Mouse (Mus musculus): ENCODE results near the gene Wnt9b. TPM values are rescaled to one million over a fixed set of nuclear protein-coding genes. Genes with fewer than 3 reads are reported as not detected.

The Wnt9b gene
- total RNA-seq, 2 experiments from 2014 or later: not detected

DNA sequence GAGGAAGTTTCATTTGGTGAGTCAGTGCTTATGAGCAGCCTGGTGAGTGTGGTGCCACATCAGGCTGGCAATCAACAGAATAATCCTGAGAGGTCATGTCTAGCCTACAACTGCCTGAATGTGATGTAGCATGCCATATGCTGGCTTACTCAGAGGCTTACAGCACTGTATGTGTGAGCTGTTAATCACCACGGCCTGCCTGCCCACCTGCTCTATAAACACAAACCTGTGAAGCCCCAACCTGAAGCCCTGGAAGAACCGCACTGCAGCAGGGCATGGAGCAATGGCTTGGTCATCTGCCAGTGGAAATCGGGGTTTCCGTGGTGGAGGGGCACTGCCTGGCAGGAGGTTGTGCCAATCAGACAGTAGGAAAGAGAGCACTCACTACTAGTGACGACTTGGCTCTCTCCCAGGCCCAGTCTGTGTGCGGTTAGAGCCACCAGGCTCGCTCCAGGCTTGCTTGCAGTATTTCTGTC, 64.3 kb downstream of the Wnt9b start:
- no peak for DNase-seq (ENCODE audit: low spot score in 2 of 2)

DNA sequence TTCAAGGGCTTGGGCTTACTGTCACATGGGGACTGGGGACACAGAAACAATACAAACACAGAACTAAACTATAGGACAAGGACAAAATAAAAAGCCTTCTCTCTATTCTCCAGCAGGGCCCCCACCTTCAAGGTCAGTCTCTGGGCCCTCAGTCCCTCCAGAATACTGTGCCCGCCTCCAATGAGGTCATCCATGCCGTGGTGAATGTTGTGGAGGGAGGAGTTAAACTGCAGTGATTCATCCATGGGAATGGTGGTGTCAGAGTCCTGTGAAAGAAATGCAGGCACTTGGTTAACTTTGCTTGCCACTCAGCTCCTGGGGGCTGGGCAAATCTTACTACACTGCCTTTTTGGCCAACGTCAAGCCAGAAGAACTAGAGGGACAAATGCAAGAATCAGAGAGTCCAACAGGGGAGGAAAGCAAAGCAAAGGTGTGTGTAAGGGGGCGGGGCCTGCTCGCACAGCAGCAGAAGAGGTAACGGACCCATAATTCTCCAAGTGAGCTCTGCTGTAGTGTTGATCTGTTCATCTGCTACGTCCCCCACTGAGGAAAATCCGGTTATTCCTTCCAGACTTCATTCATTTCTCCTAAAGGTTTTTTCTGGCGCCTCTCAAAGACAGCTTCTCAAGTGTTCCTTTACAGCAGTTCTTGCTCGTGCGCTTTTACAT, 65.8 kb downstream of the Wnt9b start:
- no peak for DNase-seq (ENCODE audit: low spot score in 2 of 2)

Other genes with a start within 250 kb of the Wnt9b start
- not detected for gene Lrrc37a, start 245.2 kb downstream of the Wnt9b start, total RNA-seq (2021)
- not detected for gene Gm884, start 128.7 kb downstream of the Wnt9b start, total RNA-seq (2021)
- not detected for gene Lyzl6, start 110.9 kb downstream of the Wnt9b start, total RNA-seq (2021)
- gene Rprml, start 100.3 kb downstream of the Wnt9b start, total RNA-seq (2021): under 1 TPM in 1 of 2 experiments, not detected in 1; 0.27 TPM
- gene Gosr2, start 51.9 kb downstream of the Wnt9b start, total RNA-seq (2021): 10 to 100 TPM; 67.1 to 68.6 TPM
- gene Wnt3, start 24.3 kb upstream of the Wnt9b start, total RNA-seq (2021): under 1 TPM; 0.21 to 0.27 TPM
- 10 to 100 TPM; 29.3 to 30.3 TPM for gene Nsf, start 204.2 kb upstream of the Wnt9b start, total RNA-seq (2021)
- gene Arf2, start 216.9 kb upstream of the Wnt9b start, total RNA-seq (2021): 10 to 100 TPM; 25.9 to 30.9 TPM

Data from gastrocnemius, postnatal 4 days (tissue).